Mouse (Mus musculus) stomach, postnatal 0 days (tissue): Measurements from ENCODE around the gene Adam1b. TPM values are rescaled to one million over a fixed set of nuclear protein-coding genes. Genes with fewer than 3 reads are reported as not detected.
A peak's percentile ranks its signal among the peaks of the same experiment; 100 is the strongest.

Experiments
- ATAC-seq: fragments of 200-750 bp; cut with Nextera tagmentation; 2 replicates; pipeline ENCODE4 v1.8.0; 2017; ENCODE audit not compliant: low FRiP score, low TSS enrichment
- DNase-seq: peaks from one replicate; pipeline ENCODE4 v3.0.0-alpha.2; 2016; ENCODE audit warnings: low spot score
- H3K27ac ChIP-seq: fragments of 300-500 bp; sonication (generic); replicated peaks from 2 replicates; pipeline ENCODE4 v1.5.1; 2014; ENCODE audit warnings: mild to moderate bottlenecking, control low read depth
- H3K27me3 ChIP-seq: fragments of 300-500 bp; sonication (generic); 2 replicates; pipeline ENCODE4 v1.6.1; 2014; ENCODE audit warnings: low read length; ENCODE audit not compliant: control insufficient read depth, insufficient read depth
- H3K36me3 ChIP-seq: fragments of 300-500 bp; sonication (generic); 2 replicates; pipeline ENCODE4 v1.6.1; 2014; ENCODE audit warnings: low read length, mixed read lengths; ENCODE audit not compliant: control insufficient read depth, insufficient read depth
- H3K4me1 ChIP-seq: fragments of 300-500 bp; sonication (generic); replicated peaks from 2 replicates; pipeline ENCODE4 v1.6.1; 2014; ENCODE audit warnings: antibody characterized with exemption; ENCODE audit not compliant: control insufficient read depth, insufficient read depth
- H3K4me2 ChIP-seq: fragments of 300-500 bp; sonication (generic); replicated peaks from 2 replicates; pipeline ENCODE4 v1.6.1; 2014; ENCODE audit warnings: low read depth, mild to moderate bottlenecking, control low read depth, moderate library complexity
- H3K4me3 ChIP-seq: fragments of 300-500 bp; sonication (generic); 2 replicates; pipeline ENCODE4 v1.5.1; 2014; ENCODE audit warnings: low read depth, low read length, control low read depth
- H3K9ac ChIP-seq: fragments of 300-500 bp; sonication (generic); 2 replicates; pipeline ENCODE4 v1.6.1; 2014; ENCODE audit warnings: mild to moderate bottlenecking, low read length, control low read depth, mixed read lengths
- H3K9me3 ChIP-seq: fragments of 300-500 bp; sonication (generic); 2 replicates; pipeline ENCODE4 v1.6.1; 2016; ENCODE audit warnings: low read length; ENCODE audit not compliant: control insufficient read depth
- CTCF ChIP-seq: IDR thresholded peaks from 2 replicates; pipeline ENCODE4 v1.5.1; 2016; ENCODE audit warnings: antibody characterized with exemption, low read depth, mild to moderate bottlenecking, moderate library complexity
- EP300 ChIP-seq: optimal IDR thresholded peaks from 2 replicates; pipeline ENCODE3; 2016; ENCODE audit warnings: antibody characterized with exemption
- WGBS: fragments of 180-500 bp; shearing (Covaris S2); extraction: QIAGEN DNeasy Blood & Tissue Kit; methylation state at CpG from one replicate; pipeline ENCODE4 v1.1.7; 2014; 5-methylcytosine and 5-hydroxymethylcytosine counted together
- polyA plus RNA-seq: library from polyadenylated mRNA; unstranded; fragments of >200 nt; fragmentation: Nextera tagmentation; extraction: Ambion mirVana; gene quantifications from 2 replicates; pipeline ENCODE4 v1.2.1, GENCODE M21; 2015

Adam1b gene
- polyA plus RNA-seq, 1 experiment from 2014 or later, result not detected

GRCm38 (mm10) chr5:121451203-121451602, 52.0 kb downstream of the Adam1b start:
- DNase-seq (no peak), ATAC-seq (no peak)
- WGBS, result 17% methylated on average over 8 of the region's 8 CpGs
- Histone ChIP-seq H3K4me1 (peaks cover 8% of the 10 kb centered on the region), H3K9me3 (no peaks in the 10 kb centered on the region), H3K27ac (peak overlapping the region; percentile 96; the same call in 1 of the 2 replicates), H3K36me3 (peaks cover 12% of the 10 kb centered on the region), H3K4me2 (peak overlapping the region; percentile 79), H3K9ac (peak overlapping the region; percentile 88), H3K27me3 (no peaks in the 10 kb centered on the region), H3K4me3 (peak overlapping the region; percentile 91)
- TF ChIP-seq CTCF (no peak), EP300 (no peak)

DNA sequence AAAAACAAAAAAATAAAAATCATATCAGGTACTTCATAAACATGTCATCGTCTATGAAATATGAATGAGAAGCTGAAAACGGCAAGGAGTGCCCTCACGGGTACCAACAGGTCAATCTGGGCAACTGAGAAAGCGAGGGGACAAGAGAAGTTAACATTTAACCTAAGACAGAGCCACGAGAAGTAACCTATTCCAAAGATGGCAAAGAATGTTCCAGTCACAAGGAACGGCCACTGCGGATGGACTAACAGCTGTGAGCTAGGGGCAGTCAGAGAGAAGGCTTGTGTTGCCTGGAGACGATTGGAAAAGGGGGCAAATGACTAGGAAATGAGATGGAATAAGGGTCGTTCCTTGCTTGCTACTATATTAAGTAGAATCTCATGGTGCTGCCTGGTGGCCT, 52.8 kb downstream of the Adam1b start:
- peaks cover 13% of the 10 kb centered on the region for H3K36me3 ChIP-seq
- peaks cover 8% of the 10 kb centered on the region for H3K4me1 ChIP-seq
- WGBS, result 74% methylated on average over 9 of the region's 9 CpGs
- H3K27ac ChIP-seq, result no peak overlapping the region
- no peak for DNase-seq
- H3K9me3 ChIP-seq, result no peaks in the 10 kb centered on the region
- no peak overlapping the region for H3K9ac ChIP-seq
- H3K4me2 ChIP-seq, result no peak overlapping the region
- no peak overlapping the region for H3K4me3 ChIP-seq
- TF ChIP-seq EP300 (no peak), CTCF (no peak)
- H3K27me3 ChIP-seq, result no peaks in the 10 kb centered on the region
- ATAC-seq, result no peak

Other genes with a start within 250 kb of the Adam1b start
- 57.2 and 61.2 TPM in 2 replicates for gene Trafd1, start 117.8 kb downstream of the Adam1b start, polyA plus RNA-seq
- gene Naa25, start 105.5 kb downstream of the Adam1b start, polyA plus RNA-seq, result 21.6 and 22.0 TPM in 2 replicates
- gene Tmem116, start 51.5 kb downstream of the Adam1b start, polyA plus RNA-seq, result 4.5 and 4.8 TPM in 2 replicates
- 142 and 143 TPM in 2 replicates for gene Erp29, start 50.9 kb downstream of the Adam1b start, polyA plus RNA-seq
- 0.50 and 0.56 TPM in 2 replicates for gene Adam1a, start 42.0 kb upstream of the Adam1b start, polyA plus RNA-seq
- gene Gm42878, start 42.0 kb upstream of the Adam1b start, polyA plus RNA-seq, result not detected in 2 replicates
- gene Mapkapk5, start 42.5 kb upstream of the Adam1b start, polyA plus RNA-seq, result 25.0 and 28.6 TPM in 2 replicates
- gene Aldh2, start 90.4 kb upstream of the Adam1b start, polyA plus RNA-seq, result 136 and 145 TPM in 2 replicates
- gene Acad12, start 115.5 kb upstream of the Adam1b start, polyA plus RNA-seq, result 2.3 and 2.6 TPM in 2 replicates
- 3.0 and 4.0 TPM in 2 replicates for gene Acad10, start 157.1 kb upstream of the Adam1b start, polyA plus RNA-seq
- gene Brap, start 157.1 kb upstream of the Adam1b start, polyA plus RNA-seq, result 32.2 and 32.5 TPM in 2 replicates
- gene Atxn2, start 207.9 kb upstream of the Adam1b start, polyA plus RNA-seq, result 30.5 and 35.6 TPM in 2 replicates